Mouse (Mus musculus): ENCODE measurements around the gene Rorc. TPM values are rescaled to one million over a fixed set of nuclear protein-coding genes. Genes with fewer than 3 reads are reported as not detected.

Gene Rorc
- polyA plus RNA-seq, 1 experiment from 2014 or later: 6.1 TPM

DNA sequence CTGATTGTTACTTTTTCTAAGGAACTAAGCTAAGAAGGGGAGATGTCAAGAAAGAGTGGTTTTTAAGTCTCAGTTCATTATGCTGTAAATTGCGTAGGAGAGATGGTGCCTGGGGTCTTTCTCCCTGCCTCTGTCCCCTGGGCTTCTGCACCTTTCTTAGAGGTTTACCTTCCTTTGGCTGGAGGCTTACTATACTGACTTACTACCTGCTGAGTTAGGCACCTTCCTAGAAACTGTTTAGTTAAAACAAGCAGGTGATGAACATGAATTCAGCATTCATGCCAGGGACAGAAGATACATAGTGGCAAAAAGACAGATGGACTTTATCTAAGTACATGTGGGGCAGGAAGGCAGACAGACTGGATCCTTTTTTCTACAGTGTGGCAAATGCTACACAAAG lies 23.7 kb downstream of the Rorc start:
- whole genome bisulfite sequencing: 62% methylated on average over 1 of the region's 1 CpGs
- Histone ChIP-seq H3K27me3 (ENCODE audit: control insufficient read depth, insufficient read depth, low read length) (peaks cover 13% of the 10 kb centered on the region), H3K9me3 (ENCODE audit: control insufficient read depth, low read length) (no peaks in the 10 kb centered on the region), H3K4me3 (ENCODE audit: low read length) (no peak overlapping the region), H3K27ac (ENCODE audit: low read depth, low read length) (no peak overlapping the region), H3K4me2 (replicated peaks; ENCODE audit: low read depth, low read length) (no peak overlapping the region), H3K36me3 (ENCODE audit: control insufficient read depth, insufficient read depth, low read length) (no peaks in the 10 kb centered on the region), H3K9ac (ENCODE audit: low read depth, low read length) (no peak overlapping the region), H3K4me1 (ENCODE audit: control insufficient read depth, insufficient read depth, low read length) (no peaks in the 10 kb centered on the region)
- no peak for ATAC-seq (ENCODE audit: low FRiP score, low TSS enrichment)

DNA sequence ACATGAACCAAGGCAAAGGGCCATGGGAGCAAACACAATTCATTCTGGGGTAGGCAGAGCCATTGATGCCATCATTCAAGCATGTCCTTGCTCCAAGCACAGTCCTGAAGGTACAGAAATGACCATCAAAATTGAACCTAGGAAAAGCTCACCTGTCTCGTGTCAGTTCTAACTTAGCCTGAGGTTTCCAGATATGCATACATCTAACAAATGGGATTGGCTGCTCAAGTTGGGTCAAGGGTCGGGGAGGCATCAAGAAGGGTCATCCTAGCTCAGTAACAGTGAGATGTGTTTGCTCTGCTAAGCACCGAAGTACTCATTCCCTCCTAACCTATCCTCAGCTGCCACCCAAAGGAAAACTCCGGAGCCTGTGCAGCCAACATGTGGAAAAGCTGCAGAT lies 24.3 kb downstream of the Rorc start:
- H3K9ac ChIP-seq (ENCODE audit: low read depth, low read length): no peak overlapping the region
- H3K27me3 ChIP-seq (ENCODE audit: control insufficient read depth, insufficient read depth, low read length): peaks cover 13% of the 10 kb centered on the region
- 78% methylated on average over 4 of the region's 4 CpGs for WGBS
- ATAC-seq (ENCODE audit: low FRiP score, low TSS enrichment): no peak
- no peaks in the 10 kb centered on the region for H3K36me3 ChIP-seq (ENCODE audit: control insufficient read depth, insufficient read depth, low read length)
- H3K4me2 ChIP-seq (replicated peaks; ENCODE audit: low read depth, low read length): no peak overlapping the region
- no peaks in the 10 kb centered on the region for H3K4me1 ChIP-seq (ENCODE audit: control insufficient read depth, insufficient read depth, low read length)
- H3K9me3 ChIP-seq (ENCODE audit: control insufficient read depth, low read length): no peaks in the 10 kb centered on the region
- no peak overlapping the region for H3K4me3 ChIP-seq (ENCODE audit: low read length)
- H3K27ac ChIP-seq (ENCODE audit: low read depth, low read length): no peak overlapping the region

DNA sequence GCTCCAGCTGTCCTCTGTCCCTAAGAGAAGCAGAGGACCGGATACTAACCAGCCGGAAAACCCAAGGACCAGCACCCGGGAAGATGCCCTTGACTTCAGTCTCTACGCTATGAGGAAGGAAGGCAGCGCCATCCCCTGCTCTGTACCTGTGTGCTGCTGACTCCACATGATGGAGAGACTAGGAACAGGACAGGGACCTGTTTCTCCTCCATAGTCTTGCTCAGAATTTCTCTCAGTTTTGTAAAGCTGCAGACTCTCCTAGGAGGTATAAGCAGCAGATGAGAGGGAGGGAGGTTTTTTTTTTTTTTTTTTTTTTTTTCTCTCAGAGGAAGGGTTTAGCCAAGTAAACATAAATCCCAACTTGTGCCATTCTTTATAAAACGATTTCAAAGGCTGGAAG lies 25.6 kb downstream of the Rorc start, which contains the start of gene Lingo4:
Gene Lingo4, plus strand, starts transcription at position 301 of the 400 bp plus-strand sequence.
- Histone ChIP-seq H3K4me2 (replicated peaks; ENCODE audit: low read depth, low read length) (peak within 1 kb of the TSS; percentile 41), H3K27ac (ENCODE audit: low read depth, low read length) (no peak within 1 kb of the TSS), H3K4me1 (ENCODE audit: control insufficient read depth, insufficient read depth, low read length) (no peaks in the 10 kb centered on the region), H3K4me3 (ENCODE audit: low read length) (peak within 1 kb of the TSS; percentile 19), H3K9me3 (ENCODE audit: control insufficient read depth, low read length) (no peaks in the 10 kb centered on the region), H3K9ac (ENCODE audit: low read depth, low read length) (no peak within 1 kb of the TSS), H3K36me3 (ENCODE audit: control insufficient read depth, insufficient read depth, low read length) (no peaks in the 10 kb centered on the region), H3K27me3 (ENCODE audit: control insufficient read depth, insufficient read depth, low read length) (peaks cover 13% of the 10 kb centered on the region)
- 66% methylated on average over 6 of the region's 6 CpGs for WGBS
- no peak for ATAC-seq (ENCODE audit: low FRiP score, low TSS enrichment)

DNA sequence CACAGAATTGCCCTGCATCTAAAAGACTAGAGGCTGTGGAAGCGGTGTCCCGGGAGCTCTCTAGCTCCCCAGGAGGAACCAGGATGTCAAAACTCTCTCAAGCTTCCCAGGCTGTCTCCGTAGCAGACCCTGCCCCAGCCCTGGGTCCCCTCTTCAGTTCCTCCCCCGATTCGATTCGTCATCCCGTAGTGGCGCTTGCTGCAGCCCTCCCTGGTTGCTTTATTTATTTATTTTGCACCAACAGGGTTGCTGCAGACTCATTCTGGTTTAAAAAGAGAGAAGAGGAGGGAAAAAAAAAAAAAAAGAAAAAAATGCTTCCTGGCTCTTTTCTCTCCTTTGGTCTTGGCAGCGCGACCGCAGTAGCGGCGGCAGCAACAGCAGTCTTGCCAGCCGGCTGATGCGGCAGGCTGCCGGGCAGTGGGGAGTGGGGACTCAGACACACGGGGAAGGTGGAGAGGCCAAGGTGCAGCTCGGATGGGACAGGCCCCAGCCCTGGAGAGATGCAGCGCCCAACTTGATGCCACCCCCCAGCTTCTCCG lies 26.4 kb downstream of the Rorc start:
- Histone ChIP-seq H3K4me1 (ENCODE audit: control insufficient read depth, insufficient read depth, low read length) (no peaks in the 10 kb centered on the region), H3K27me3 (ENCODE audit: control insufficient read depth, insufficient read depth, low read length) (peaks cover 13% of the 10 kb centered on the region), H3K9ac (ENCODE audit: low read depth, low read length) (no peak overlapping the region), H3K9me3 (ENCODE audit: control insufficient read depth, low read length) (no peaks in the 10 kb centered on the region), H3K4me3 (ENCODE audit: low read length) (peak overlapping the region; percentile 19), H3K4me2 (replicated peaks; ENCODE audit: low read depth, low read length) (peak overlapping the region; percentile 41), H3K36me3 (ENCODE audit: control insufficient read depth, insufficient read depth, low read length) (no peaks in the 10 kb centered on the region), H3K27ac (ENCODE audit: low read depth, low read length) (no peak overlapping the region)
- 2% methylated on average over 20 of the region's 20 CpGs for whole genome bisulfite sequencing
- 0 out of 2 replicates have a peak, but pooled peaks have one; percentile 16 for ATAC-seq (ENCODE audit: low FRiP score, low TSS enrichment)

DNA sequence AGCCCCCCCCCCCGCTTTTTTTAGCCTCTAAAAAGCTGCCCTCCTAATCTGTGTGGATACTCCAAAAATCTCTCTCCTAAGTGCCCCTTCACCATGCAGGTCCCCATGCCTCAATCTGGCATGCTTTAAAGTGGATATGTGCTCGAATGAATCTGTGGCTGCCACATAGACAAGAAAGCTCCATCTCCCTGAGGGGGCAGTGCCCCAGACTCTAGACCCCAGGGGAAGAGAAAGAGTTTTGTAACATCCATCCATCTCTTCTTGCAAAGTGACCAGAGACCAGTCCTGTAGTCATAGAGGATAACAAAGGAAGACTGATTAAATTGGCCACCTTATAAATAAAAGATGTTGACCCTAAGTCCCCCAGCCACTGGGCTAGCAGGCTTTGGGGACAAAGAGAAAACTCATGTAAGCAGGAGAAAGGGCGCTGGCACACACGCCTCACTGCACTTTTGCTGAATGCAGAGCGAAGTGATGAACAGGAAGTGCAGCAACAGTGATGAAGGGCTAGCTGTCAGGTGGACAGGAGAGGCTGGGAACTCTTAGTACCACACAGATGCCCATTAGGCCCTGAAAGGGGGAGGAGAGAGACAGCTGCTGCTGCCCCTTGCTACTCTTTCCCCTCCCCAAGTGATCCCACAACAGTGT lies 27.2 kb downstream of the Rorc start:
- Histone ChIP-seq H3K36me3 (ENCODE audit: control insufficient read depth, insufficient read depth, low read length) (no peaks in the 10 kb centered on the region), H3K9me3 (ENCODE audit: control insufficient read depth, low read length) (no peaks in the 10 kb centered on the region), H3K27me3 (ENCODE audit: control insufficient read depth, insufficient read depth, low read length) (peaks cover 13% of the 10 kb centered on the region), H3K9ac (ENCODE audit: low read depth, low read length) (no peak overlapping the region), H3K4me2 (replicated peaks; ENCODE audit: low read depth, low read length) (no peak overlapping the region), H3K4me1 (ENCODE audit: control insufficient read depth, insufficient read depth, low read length) (0 out of 2 replicates have a peak, but pooled peaks cover 4% of the 10 kb centered on the region), H3K27ac (ENCODE audit: low read depth, low read length) (no peak overlapping the region), H3K4me3 (ENCODE audit: low read length) (no peak overlapping the region)
- no peak for ATAC-seq (ENCODE audit: low FRiP score, low TSS enrichment)
- 46% methylated on average over 5 of the region's 5 CpGs for WGBS

DNA sequence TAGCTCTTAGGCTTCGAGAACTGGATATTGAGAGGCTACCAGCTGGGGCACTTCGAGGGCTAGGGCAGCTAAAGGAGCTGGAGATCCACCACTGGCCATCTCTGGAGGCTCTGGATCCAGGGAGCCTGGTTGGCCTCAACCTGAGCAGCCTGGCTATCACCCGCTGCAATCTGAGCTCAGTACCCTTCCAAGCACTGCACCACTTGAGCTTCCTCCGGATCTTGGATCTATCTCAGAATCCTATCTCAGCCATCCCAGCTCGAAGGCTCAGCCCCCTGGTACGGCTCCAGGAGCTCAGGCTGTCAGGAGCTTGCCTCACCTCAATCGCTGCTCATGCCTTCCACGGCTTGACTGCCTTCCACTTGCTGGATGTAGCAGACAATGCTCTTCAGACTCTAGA lies 29.9 kb downstream of the Rorc start:
- Histone ChIP-seq H3K36me3 (ENCODE audit: control insufficient read depth, insufficient read depth, low read length) (no peaks in the 10 kb centered on the region), H3K27me3 (ENCODE audit: control insufficient read depth, insufficient read depth, low read length) (peaks cover 13% of the 10 kb centered on the region), H3K4me2 (replicated peaks; ENCODE audit: low read depth, low read length) (no peak overlapping the region), H3K9me3 (ENCODE audit: control insufficient read depth, low read length) (no peaks in the 10 kb centered on the region), H3K4me1 (ENCODE audit: control insufficient read depth, insufficient read depth, low read length) (0 out of 2 replicates have a peak, but pooled peaks cover 5% of the 10 kb centered on the region), H3K4me3 (ENCODE audit: low read length) (no peak overlapping the region), H3K27ac (ENCODE audit: low read depth, low read length) (no peak overlapping the region), H3K9ac (ENCODE audit: low read depth, low read length) (no peak overlapping the region)
- ATAC-seq (ENCODE audit: low FRiP score, low TSS enrichment): no peak
- WGBS: 70% methylated on average over 8 of the region's 8 CpGs

DNA sequence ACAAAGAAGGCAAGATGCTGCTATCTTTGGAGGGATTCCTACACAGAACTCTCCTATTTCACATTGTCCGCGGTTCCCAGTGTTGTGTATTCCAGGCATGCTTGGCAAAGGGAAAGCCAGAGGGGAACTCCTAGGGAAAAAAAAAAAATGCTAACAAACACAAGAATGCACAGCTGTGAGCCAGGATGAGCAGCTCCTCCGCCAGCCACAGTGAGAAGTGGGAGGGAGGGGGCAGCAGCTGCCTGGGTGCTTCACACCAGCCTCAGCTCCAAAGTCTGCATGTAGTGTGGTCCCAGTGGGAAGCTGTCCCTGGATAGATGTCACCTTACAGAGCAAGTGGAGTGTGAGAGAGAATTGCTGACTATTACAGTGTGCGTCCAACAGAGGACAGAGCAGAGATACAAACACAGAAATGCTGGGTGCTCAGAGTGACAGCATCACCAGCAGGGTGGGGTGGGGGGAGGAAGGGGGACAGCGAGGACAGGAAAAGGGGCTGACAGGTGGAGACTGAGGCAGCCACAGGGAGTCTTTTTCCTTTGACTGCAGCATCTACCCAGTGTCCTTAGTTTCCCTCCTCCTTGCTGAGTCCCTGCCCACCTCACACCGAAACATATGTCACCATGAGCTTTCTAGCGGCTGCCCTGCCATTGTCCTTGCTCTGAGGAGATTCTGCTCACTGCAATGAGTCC lies 31.9 kb downstream of the Rorc start:
- peaks cover 11% of the 10 kb centered on the region for H3K27me3 ChIP-seq (ENCODE audit: control insufficient read depth, insufficient read depth, low read length)
- no peaks in the 10 kb centered on the region for H3K9me3 ChIP-seq (ENCODE audit: control insufficient read depth, low read length)
- no peak overlapping the region for H3K27ac ChIP-seq (ENCODE audit: low read depth, low read length)
- ATAC-seq (ENCODE audit: low FRiP score, low TSS enrichment): peak; percentile 47; the same call in 1 of the 2 replicates
- H3K36me3 ChIP-seq (ENCODE audit: control insufficient read depth, insufficient read depth, low read length): no peaks in the 10 kb centered on the region
- H3K4me3 ChIP-seq (ENCODE audit: low read length): no peak overlapping the region
- H3K4me1 ChIP-seq (ENCODE audit: control insufficient read depth, insufficient read depth, low read length): 0 out of 2 replicates have a peak, but pooled peaks cover 5% of the 10 kb centered on the region
- 19% methylated on average over 7 of the region's 7 CpGs for WGBS
- no peak overlapping the region for H3K9ac ChIP-seq (ENCODE audit: low read depth, low read length)
- H3K4me2 ChIP-seq (replicated peaks; ENCODE audit: low read depth, low read length): no peak overlapping the region

DNA sequence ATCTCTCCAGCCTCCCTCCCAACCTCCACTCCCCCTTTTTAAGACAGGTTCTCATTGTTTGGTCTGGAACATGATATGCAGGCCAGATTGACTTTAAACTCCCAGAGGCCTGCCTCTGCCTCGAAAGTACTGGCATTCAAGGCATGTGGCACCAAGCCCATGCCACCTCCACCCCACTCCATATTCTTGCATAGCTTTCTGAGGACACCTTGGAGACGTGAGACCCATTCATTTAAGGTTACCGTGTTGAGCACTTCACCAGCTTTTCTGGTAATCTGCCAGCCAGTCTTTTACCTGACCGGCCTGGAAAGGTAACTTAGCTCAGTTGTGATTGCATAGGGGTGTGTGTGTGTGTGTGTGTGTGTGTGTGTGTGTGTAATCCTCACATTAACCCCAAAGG lies 33.0 kb downstream of the Rorc start:
- Histone ChIP-seq H3K4me3 (ENCODE audit: low read length) (no peak overlapping the region), H3K4me2 (replicated peaks; ENCODE audit: low read depth, low read length) (no peak overlapping the region), H3K27ac (ENCODE audit: low read depth, low read length) (no peak overlapping the region), H3K9ac (ENCODE audit: low read depth, low read length) (no peak overlapping the region), H3K4me1 (ENCODE audit: control insufficient read depth, insufficient read depth, low read length) (0 out of 2 replicates have a peak, but pooled peaks cover 5% of the 10 kb centered on the region), H3K27me3 (ENCODE audit: control insufficient read depth, insufficient read depth, low read length) (peaks cover 6% of the 10 kb centered on the region), H3K36me3 (ENCODE audit: control insufficient read depth, insufficient read depth, low read length) (no peaks in the 10 kb centered on the region), H3K9me3 (ENCODE audit: control insufficient read depth, low read length) (no peaks in the 10 kb centered on the region)
- ATAC-seq (ENCODE audit: low FRiP score, low TSS enrichment): 0 out of 2 replicates have a peak, but pooled peaks have one; percentile 16
- 54% methylated on average over 4 of the region's 4 CpGs for WGBS

DNA sequence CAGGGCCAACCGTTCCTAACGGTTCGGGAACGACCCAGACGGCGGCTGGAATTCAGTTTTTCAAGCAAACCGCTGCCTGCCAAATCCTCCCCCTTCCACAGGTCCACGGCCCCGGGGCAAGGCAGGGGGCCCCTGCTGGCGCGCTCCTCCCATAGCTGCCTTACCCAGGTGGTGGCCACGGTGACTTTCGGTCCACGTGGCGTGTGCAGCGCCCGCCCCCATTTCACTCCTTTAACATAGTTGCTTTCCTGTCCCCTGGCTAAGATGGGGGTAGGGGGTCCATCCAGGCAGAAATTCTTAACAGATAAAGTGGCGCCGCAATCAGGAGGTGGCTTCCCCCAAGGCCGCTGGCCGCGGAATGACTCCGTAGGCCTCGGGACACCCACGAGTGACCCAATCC lies 39.9 kb downstream of the Rorc start:
- peak overlapping the region; percentile 38 for H3K4me3 ChIP-seq (ENCODE audit: low read length)
- no peaks in the 10 kb centered on the region for H3K9me3 ChIP-seq (ENCODE audit: control insufficient read depth, low read length)
- WGBS: 9% methylated on average over 25 of the region's 25 CpGs
- H3K4me2 ChIP-seq (replicated peaks; ENCODE audit: low read depth, low read length): peak overlapping the region; percentile 74
- peak overlapping the region; percentile 25 for H3K9ac ChIP-seq (ENCODE audit: low read depth, low read length)
- no peaks in the 10 kb centered on the region for H3K36me3 ChIP-seq (ENCODE audit: control insufficient read depth, insufficient read depth, low read length)
- peaks cover 6% of the 10 kb centered on the region; the same call in 1 of the 2 replicates for H3K4me1 ChIP-seq (ENCODE audit: control insufficient read depth, insufficient read depth, low read length)
- no peak overlapping the region for H3K27ac ChIP-seq (ENCODE audit: low read depth, low read length)
- ATAC-seq (ENCODE audit: low FRiP score, low TSS enrichment): peak; percentile 46
- H3K27me3 ChIP-seq (ENCODE audit: control insufficient read depth, insufficient read depth, low read length): 0 out of 2 replicates have a peak, but pooled peaks cover 3% of the 10 kb centered on the region
